Mouse (Mus musculus) T-helper 1 cell (primary cell): Measurements from ENCODE around the gene Myef2.

ENCODE experiments used
- in situ Hi-C: fragments of 300-600 bp; cut with MboI, MseI; formaldehyde crosslinking; loops from one replicate; pipeline ENCODE4 v1.15.1; 2025; ENCODE audit warnings: high pct_unique_total_duplicates

Gene Myef2

DNA sequence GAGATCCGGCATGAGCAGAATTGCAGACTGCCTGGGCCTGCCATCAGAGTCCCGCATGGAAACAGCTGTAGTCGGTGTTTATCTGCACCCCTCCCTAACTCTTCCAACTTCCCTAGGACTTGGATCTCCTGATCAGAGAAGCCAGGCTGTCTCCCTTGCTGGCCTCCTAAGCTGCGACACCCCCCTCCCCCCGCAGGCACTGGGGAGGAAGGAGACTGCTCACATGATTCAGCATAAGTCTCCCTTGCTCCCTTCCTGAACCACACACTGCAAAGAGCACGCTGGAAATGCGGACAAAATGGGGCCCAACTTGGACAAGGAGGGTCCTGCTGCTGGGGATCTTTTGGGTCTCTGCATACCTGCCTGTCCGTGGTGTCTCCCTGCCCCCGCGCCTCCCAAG is 55.6 kb downstream of the Myef2 start, which contains the start of gene Slc24a5:
Gene Slc24a5 (plus strand): TSS at position 231 of the 400 bp plus-strand sequence.
- in situ Hi-C loops, result no loop called here

DNA sequence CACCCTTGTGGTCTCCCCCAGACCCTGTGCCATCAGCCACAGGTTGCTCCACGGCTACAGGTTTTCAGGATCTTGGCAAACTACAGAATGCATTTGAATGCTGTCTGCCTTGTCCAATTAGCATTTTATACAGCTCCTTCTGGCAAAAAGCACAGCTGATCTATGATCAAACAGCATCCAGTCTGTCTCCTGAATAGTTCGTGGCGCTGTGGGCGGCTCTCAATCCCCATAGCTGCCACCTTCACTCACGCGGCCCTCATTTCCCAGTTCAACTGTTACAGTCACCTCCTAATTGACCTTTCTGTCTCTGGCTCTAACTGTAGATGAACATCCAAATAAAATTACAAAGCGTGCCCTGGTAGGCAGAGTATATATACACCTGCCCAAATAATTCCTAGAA is 56.1 kb downstream of the Myef2 start:
- in situ Hi-C loops, result no loop called here

DNA sequence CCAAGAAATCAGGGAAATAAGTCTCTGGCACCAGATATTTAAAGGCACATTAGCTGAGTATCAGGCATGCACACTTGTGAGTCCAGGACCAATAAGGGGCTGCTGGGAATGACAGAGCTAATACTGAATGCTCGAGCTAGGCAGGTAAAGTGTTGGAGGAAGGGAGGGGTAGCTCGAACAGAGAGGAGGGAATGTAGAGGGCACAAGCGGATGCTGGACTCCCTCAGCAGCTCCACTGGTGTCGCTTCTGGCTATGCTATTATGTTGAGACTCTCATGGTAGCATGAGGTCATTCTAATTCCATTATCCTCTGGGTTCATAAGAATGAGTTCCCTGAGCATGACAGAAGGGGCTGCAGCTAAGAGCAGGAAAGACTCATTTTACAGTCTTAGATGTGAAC is 60.5 kb downstream of the Myef2 start:
- in situ Hi-C loops, result no loop called here

DNA sequence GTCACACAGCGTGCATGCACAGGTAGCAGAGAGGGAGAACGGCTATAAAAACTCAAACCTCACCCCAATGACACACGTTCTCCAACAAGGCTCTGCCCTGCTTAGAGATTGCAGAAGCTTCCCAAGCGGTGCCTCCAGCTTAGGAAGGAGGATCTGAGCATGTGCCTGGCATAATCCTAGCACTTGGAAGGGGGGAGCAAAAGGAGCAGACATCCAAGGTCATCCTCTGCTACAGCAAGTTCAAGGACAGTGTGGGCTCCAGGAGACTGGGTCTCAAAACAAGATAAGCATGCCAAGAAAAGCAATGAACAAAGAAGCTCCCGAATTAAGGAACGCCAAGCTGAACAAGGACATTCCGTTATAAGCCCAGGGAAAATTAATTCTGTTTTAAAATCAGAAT is 62.0 kb downstream of the Myef2 start:
- in situ Hi-C loops, result no loop called here

DNA sequence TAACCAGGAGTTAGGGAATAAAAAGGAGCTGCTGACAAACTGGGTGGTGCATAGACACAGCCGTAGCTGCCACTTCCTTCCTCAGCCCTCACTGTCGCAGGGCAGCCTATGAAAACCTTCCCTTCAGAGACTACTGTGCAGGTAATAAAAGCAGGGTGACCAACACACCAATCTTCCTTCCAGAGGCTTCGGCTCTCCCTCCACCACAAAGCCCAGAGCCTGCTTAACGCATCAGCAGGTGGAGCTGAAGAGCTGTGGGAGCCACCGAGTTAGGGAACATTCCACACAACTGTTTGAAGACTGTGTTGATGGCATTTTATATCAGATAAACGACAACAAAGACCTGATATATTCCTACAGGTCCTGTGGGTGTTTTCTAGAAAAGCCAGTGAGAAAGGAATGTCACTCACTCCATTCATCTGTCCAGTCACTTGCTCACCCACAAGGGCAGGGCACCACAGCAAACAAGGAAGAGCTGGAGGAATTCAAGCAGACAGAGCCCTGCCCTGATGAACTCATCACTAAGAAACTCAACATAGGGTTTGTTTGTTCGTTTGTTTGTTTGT is 66.1 kb downstream of the Myef2 start:
- in situ Hi-C loops, result no loop called here

DNA sequence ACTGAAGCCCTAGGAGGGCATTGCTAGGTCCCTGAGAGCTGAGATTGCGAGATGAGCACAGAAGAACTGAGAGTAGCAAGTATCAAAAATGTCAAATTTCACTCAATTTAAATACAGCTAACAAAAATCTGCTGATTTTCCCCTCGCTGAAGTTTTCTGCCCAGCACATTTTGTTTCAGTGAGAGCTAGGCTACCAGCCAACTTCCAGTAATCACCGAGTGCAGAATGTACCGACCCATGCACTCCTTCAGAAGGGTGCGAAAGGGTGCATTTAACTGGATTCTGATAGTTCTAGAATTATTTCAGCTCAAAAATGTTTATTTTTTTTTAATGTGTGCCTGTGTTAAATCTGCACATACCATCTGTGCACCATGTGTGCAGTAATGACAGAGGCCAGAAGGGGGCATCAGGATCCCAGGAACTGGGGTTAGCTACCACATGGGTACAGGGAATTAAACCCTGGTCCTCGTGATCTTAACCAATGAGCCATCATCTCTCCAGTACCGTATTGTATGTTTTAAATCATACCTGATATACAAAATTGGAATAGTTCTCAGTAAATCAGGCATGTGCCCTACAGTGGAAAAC is 68.1 kb downstream of the Myef2 start:
- in situ Hi-C loops, result no loop called here
